Mouse (Mus musculus): ENCODE data around the gene Nkain2. TPM values are rescaled to one million over a fixed set of nuclear protein-coding genes. Genes with fewer than 3 reads are reported as not detected.

Nkain2 gene
- total and polyA plus RNA-seq, 2 experiments from 2014 or later: 12.8 to 33.4 TPM

GRCm38 (mm10) chr10:32594998-32595397, 295.3 kb downstream of the Nkain2 start:
- H3K27ac ChIP-seq: no peak overlapping the region
- 84% methylated on average over 2 of the region's 2 CpGs for WGBS
- no peak overlapping the region for H3K9ac ChIP-seq (replicated peaks; ENCODE audit: low read length)
- H3K9me3 ChIP-seq (ENCODE audit: low read length): no peaks in the 10 kb centered on the region
- H3K4me3 ChIP-seq (ENCODE audit: low read length): no peak overlapping the region
- no peaks in the 10 kb centered on the region for H3K36me3 ChIP-seq (ENCODE audit: insufficient read depth, low read length)
- H3K27me3 ChIP-seq (ENCODE audit: insufficient read depth, low read length): no peaks in the 10 kb centered on the region
- no peak for TF ChIP-seq CTCF (IDR thresholded peaks at IDR 0.05; ENCODE audit: low read depth)
- H3K4me2 ChIP-seq (ENCODE audit: low read depth, low read length): no peak overlapping the region
- DNase-seq (ENCODE audit: low spot score) (no peak), ATAC-seq (no peak)
- H3K4me1 ChIP-seq (ENCODE audit: insufficient read depth, low read length): no peaks in the 10 kb centered on the region

GRCm38 (mm10) chr10:32577276-32577580, 313.0 kb downstream of the Nkain2 start:
- no peaks in the 10 kb centered on the region for H3K27me3 ChIP-seq (ENCODE audit: insufficient read depth, low read length)
- no peaks in the 10 kb centered on the region for H3K4me1 ChIP-seq (ENCODE audit: insufficient read depth, low read length)
- no peak for TF ChIP-seq CTCF (IDR thresholded peaks at IDR 0.05; ENCODE audit: low read depth)
- no peaks in the 10 kb centered on the region; the same call in 1 of the 2 replicates for H3K9me3 ChIP-seq (ENCODE audit: low read length)
- no peak overlapping the region for H3K4me2 ChIP-seq (ENCODE audit: low read depth, low read length)
- peak; percentile 50 for DNase-seq (ENCODE audit: low spot score)
- no peak for ATAC-seq
- H3K27ac ChIP-seq: no peak overlapping the region
- no peaks in the 10 kb centered on the region for H3K36me3 ChIP-seq (ENCODE audit: insufficient read depth, low read length)
- no peak overlapping the region for H3K9ac ChIP-seq (replicated peaks; ENCODE audit: low read length)
- H3K4me3 ChIP-seq (ENCODE audit: low read length): no peak overlapping the region
- WGBS: 19% methylated on average over 3 of the region's 3 CpGs

- Histone ChIP-seq H3K4me1 (ENCODE audit: insufficient read depth, low read length) (no peaks in the 10 kb centered on the region), H3K9ac (replicated peaks; ENCODE audit: low read length) (no peak overlapping the region), H3K36me3 (ENCODE audit: insufficient read depth, low read length) (no peaks in the 10 kb centered on the region), H3K4me3 (ENCODE audit: low read length) (no peak overlapping the region), H3K27ac (no peak overlapping the region), H3K9me3 (ENCODE audit: low read length) (no peaks in the 10 kb centered on the region; the same call in 1 of the 2 replicates), H3K4me2 (ENCODE audit: low read depth, low read length) (no peak overlapping the region), H3K27me3 (ENCODE audit: insufficient read depth, low read length) (no peaks in the 10 kb centered on the region)
- no peak for DNase-seq (ENCODE audit: low spot score)
- 14% methylated on average over 2 of the region's 2 CpGs for WGBS
- TF ChIP-seq CTCF (IDR thresholded peaks at IDR 0.05; ENCODE audit: low read depth): no peak
- 0 out of 2 replicates have a peak, but pooled peaks have one; percentile 58 for ATAC-seq
Measured at GRCm38 (mm10) chr10:32576559-32577275, 313.5 kb downstream of the Nkain2 start.

- TF ChIP-seq CTCF (IDR thresholded peaks at IDR 0.05; ENCODE audit: low read depth): no peak
- Histone ChIP-seq H3K4me2 (ENCODE audit: low read depth, low read length) (no peak overlapping the region), H3K27me3 (ENCODE audit: insufficient read depth, low read length) (no peaks in the 10 kb centered on the region), H3K4me1 (ENCODE audit: insufficient read depth, low read length) (no peaks in the 10 kb centered on the region), H3K36me3 (ENCODE audit: insufficient read depth, low read length) (no peaks in the 10 kb centered on the region), H3K9me3 (ENCODE audit: low read length) (no peaks in the 10 kb centered on the region), H3K9ac (replicated peaks; ENCODE audit: low read length) (no peak overlapping the region), H3K4me3 (ENCODE audit: low read length) (no peak overlapping the region), H3K27ac (no peak overlapping the region)
- DNase-seq (ENCODE audit: low spot score) (no peak), ATAC-seq (no peak)
- 74% methylated on average over 3 of the region's 3 CpGs for WGBS
Measured at GRCm38 (mm10) chr10:32557673-32558072, 332.6 kb downstream of the Nkain2 start.

- H3K36me3 ChIP-seq (ENCODE audit: insufficient read depth, low read length): no peaks in the 10 kb centered on the region
- no peak for TF ChIP-seq CTCF (IDR thresholded peaks at IDR 0.05; ENCODE audit: low read depth)
- 55% methylated on average over 1 of the region's 1 CpGs for WGBS
Measured at GRCm38 (mm10) chr10:32536057-32536456, 354.2 kb downstream of the Nkain2 start.

GRCm38 (mm10) chr10:32510821-32511220, 379.4 kb downstream of the Nkain2 start:
- ATAC-seq: no peak
- H3K4me1 ChIP-seq (ENCODE audit: insufficient read depth, low read length): no peaks in the 10 kb centered on the region
- 90% methylated on average over 1 of the region's 1 CpGs for WGBS
- no peaks in the 10 kb centered on the region for H3K36me3 ChIP-seq (ENCODE audit: insufficient read depth, low read length)
- no peak for TF ChIP-seq CTCF (IDR thresholded peaks at IDR 0.05; ENCODE audit: low read depth)
- no peak overlapping the region for H3K27ac ChIP-seq
- H3K27me3 ChIP-seq (ENCODE audit: insufficient read depth, low read length): no peaks in the 10 kb centered on the region
- H3K4me3 ChIP-seq (ENCODE audit: low read length): no peak overlapping the region
- DNase-seq (ENCODE audit: low spot score): no peak
- H3K9me3 ChIP-seq (ENCODE audit: low read length): no peaks in the 10 kb centered on the region
- H3K4me2 ChIP-seq (ENCODE audit: low read depth, low read length): no peak overlapping the region
- no peak overlapping the region for H3K9ac ChIP-seq (replicated peaks; ENCODE audit: low read length)

More at GRCm38 (mm10) chr10:32536057-32536456, 354.2 kb downstream of the Nkain2 start:
- Histone ChIP-seq H3K9me3 (ENCODE audit: low read length) (no peaks in the 10 kb centered on the region), H3K4me2 (ENCODE audit: low read depth, low read length) (no peak overlapping the region), H3K9ac (replicated peaks; ENCODE audit: low read length) (no peak overlapping the region), H3K4me3 (ENCODE audit: low read length) (no peak overlapping the region), H3K4me1 (ENCODE audit: insufficient read depth, low read length) (no peaks in the 10 kb centered on the region), H3K27ac (no peak overlapping the region), H3K27me3 (ENCODE audit: insufficient read depth, low read length) (no peaks in the 10 kb centered on the region)
- DNase-seq (ENCODE audit: low spot score): no peak
- ATAC-seq: no peak

- ATAC-seq (no peak), DNase-seq (ENCODE audit: low spot score) (no peak)
- TF ChIP-seq CTCF (IDR thresholded peaks at IDR 0.05; ENCODE audit: low read depth): no peak
- no peaks in the 10 kb centered on the region for H3K27me3 ChIP-seq (ENCODE audit: insufficient read depth, low read length)
- H3K9me3 ChIP-seq (ENCODE audit: low read length): no peaks in the 10 kb centered on the region
- no peak overlapping the region for H3K9ac ChIP-seq (replicated peaks; ENCODE audit: low read length)
- H3K27ac ChIP-seq: no peak overlapping the region
- WGBS: 78% methylated on average over 1 of the region's 1 CpGs
- H3K4me3 ChIP-seq (ENCODE audit: low read length): no peak overlapping the region
- H3K4me2 ChIP-seq (ENCODE audit: low read depth, low read length): no peak overlapping the region
- H3K36me3 ChIP-seq (ENCODE audit: insufficient read depth, low read length): no peaks in the 10 kb centered on the region
- no peaks in the 10 kb centered on the region for H3K4me1 ChIP-seq (ENCODE audit: insufficient read depth, low read length)
Measured at GRCm38 (mm10) chr10:32494591-32495182, 395.6 kb downstream of the Nkain2 start.
